Mouse (Mus musculus) lung, embryonic 16.5 days (tissue): ENCODE results near the gene Mavs. TPM values are rescaled to one million over a fixed set of nuclear protein-coding genes. Genes with fewer than 3 reads are reported as not detected.

ENCODE experiments used
- ATAC-seq: fragments of 200-750 bp; cut with Nextera tagmentation; 2 replicates; pipeline ENCODE4 v1.8.0; 2017; ENCODE audit warnings: low read depth, mild to moderate bottlenecking, moderate library complexity
- H3K27ac ChIP-seq: fragments of 300-500 bp; sonication (generic); 2 replicates; pipeline ENCODE4 v1.5.1; 2014; ENCODE audit warnings: mild to moderate bottlenecking, control low read depth, low read length
- H3K27me3 ChIP-seq: fragments of 300-500 bp; sonication (generic); 2 replicates; pipeline ENCODE4 v1.6.1; 2014; ENCODE audit warnings: low read depth, low read length, mixed read lengths; ENCODE audit not compliant: control insufficient read depth, insufficient read depth
- H3K36me3 ChIP-seq: fragments of 300-500 bp; sonication (generic); 2 replicates; pipeline ENCODE4 v1.6.1; 2014; ENCODE audit warnings: low read length; ENCODE audit not compliant: control insufficient read depth, insufficient read depth
- H3K4me1 ChIP-seq: fragments of 300-500 bp; sonication (generic); replicated peaks from 2 replicates; pipeline ENCODE4 v1.6.1; 2014; ENCODE audit warnings: low read length, mixed read lengths; ENCODE audit not compliant: control insufficient read depth, insufficient read depth
- H3K4me2 ChIP-seq: fragments of 300-500 bp; sonication (generic); 2 replicates; pipeline ENCODE4 v1.6.1; 2014; ENCODE audit warnings: low read depth, low read length, control low read depth
- H3K4me3 ChIP-seq: fragments of 300-500 bp; sonication (generic); 2 replicates; pipeline ENCODE4 v1.5.1; 2014; ENCODE audit warnings: mild to moderate bottlenecking, low read length, control low read depth
- H3K9ac ChIP-seq: fragments of 300-500 bp; sonication (generic); 2 replicates; pipeline ENCODE4 v1.6.1; 2014; ENCODE audit warnings: low read length, control low read depth
- H3K9me3 ChIP-seq: fragments of 300-500 bp; sonication (generic); 2 replicates; pipeline ENCODE4 v1.6.1; 2016; ENCODE audit warnings: low read length; ENCODE audit not compliant: control insufficient read depth
- WGBS: fragments of 180-500 bp; shearing (Covaris S2); extraction: QIAGEN DNeasy Blood & Tissue Kit; methylation state at CpG from one replicate; pipeline ENCODE4 v1.1.7; 2014; 5-methylcytosine and 5-hydroxymethylcytosine counted together
- polyA plus RNA-seq: library from polyadenylated mRNA; unstranded; fragments of >200 nt; fragmentation: Nextera tagmentation; extraction: Ambion mirVana; gene quantifications from 2 replicates; pipeline ENCODE4 v1.2.1, GENCODE M21; 2015

Gene Mavs
- polyA plus RNA-seq, 1 experiment from 2014 or later = 20.6 TPM

- Histone ChIP-seq H3K9me3 (no peaks in the 10 kb centered on the region), H3K9ac (no peak overlapping the region), H3K4me1 (peaks cover 5% of the 10 kb centered on the region; the same call in 1 of the 2 replicates), H3K36me3 (peaks cover 1% of the 10 kb centered on the region; the same call in 1 of the 2 replicates), H3K4me2 (peak overlapping the region; percentile 38), H3K27me3 (no peaks in the 10 kb centered on the region), H3K27ac (peak overlapping the region; percentile 69), H3K4me3 (no peak overlapping the region)
- WGBS = 14% methylated on average over 7 of the region's 7 CpGs
- peak; percentile 90 for ATAC-seq
Observed at GRCm38 (mm10) chr2:131253681-131254328, 19.9 kb downstream of the Mavs start.

GRCm38 (mm10) chr2:131254329-131254713 lies 20.5 kb downstream of the Mavs start:
- H3K9me3 ChIP-seq = no peaks in the 10 kb centered on the region
- H3K9ac ChIP-seq = no peak overlapping the region
- WGBS = 45% methylated on average over 2 of the region's 2 CpGs
- peak overlapping the region; percentile 38 for H3K4me2 ChIP-seq
- ATAC-seq = peak; percentile 67
- H3K36me3 ChIP-seq = no peaks in the 10 kb centered on the region
- H3K27me3 ChIP-seq = no peaks in the 10 kb centered on the region
- peaks cover 5% of the 10 kb centered on the region; the same call in 1 of the 2 replicates for H3K4me1 ChIP-seq
- H3K27ac ChIP-seq = peak overlapping the region; percentile 69
- H3K4me3 ChIP-seq = no peak overlapping the region

GRCm38 (mm10) chr2:131255738-131256137 lies 21.9 kb downstream of the Mavs start:
- Histone ChIP-seq H3K4me2 (no peak overlapping the region), H3K4me1 (peaks cover 10% of the 10 kb centered on the region), H3K9me3 (no peaks in the 10 kb centered on the region), H3K9ac (no peak overlapping the region), H3K4me3 (no peak overlapping the region), H3K27ac (no peak overlapping the region), H3K36me3 (no peaks in the 10 kb centered on the region), H3K27me3 (no peaks in the 10 kb centered on the region)
- ATAC-seq = no peak
- 56% methylated on average over 3 of the region's 3 CpGs for WGBS

- H3K27me3 ChIP-seq = no peaks in the 10 kb centered on the region
- no peak overlapping the region for H3K27ac ChIP-seq
- no peak overlapping the region for H3K4me3 ChIP-seq
- no peak overlapping the region for H3K4me2 ChIP-seq
- no peaks in the 10 kb centered on the region for H3K9me3 ChIP-seq
- H3K9ac ChIP-seq = no peak overlapping the region
- no peak for ATAC-seq
- peaks cover 16% of the 10 kb centered on the region for H3K4me1 ChIP-seq
- 72% methylated on average over 8 of the region's 8 CpGs for WGBS
- H3K36me3 ChIP-seq = no peaks in the 10 kb centered on the region
Observed at GRCm38 (mm10) chr2:131258693-131259092, 24.8 kb downstream of the Mavs start.

GRCm38 (mm10) chr2:131260544-131261307 lies 26.9 kb downstream of the Mavs start:
- Histone ChIP-seq H3K9me3 (no peaks in the 10 kb centered on the region), H3K4me1 (peaks cover 24% of the 10 kb centered on the region), H3K4me3 (no peak overlapping the region), H3K9ac (0 out of 2 replicates have a peak overlapping the region, but pooled peaks have one; percentile 18), H3K4me2 (no peak overlapping the region), H3K36me3 (no peaks in the 10 kb centered on the region), H3K27me3 (no peaks in the 10 kb centered on the region), H3K27ac (no peak overlapping the region)
- no peak for ATAC-seq
- WGBS = 25% methylated on average over 9 of the region's 9 CpGs

GRCm38 (mm10) chr2:131261481-131262212 lies 27.8 kb downstream of the Mavs start:
- peak; percentile 60 for ATAC-seq
- Histone ChIP-seq H3K36me3 (no peaks in the 10 kb centered on the region), H3K4me2 (peak overlapping the region; percentile 81), H3K9ac (peak overlapping the region; percentile 85), H3K27ac (peak overlapping the region; percentile 100), H3K9me3 (no peaks in the 10 kb centered on the region), H3K4me3 (peak overlapping the region; percentile 88), H3K4me1 (peaks cover 24% of the 10 kb centered on the region), H3K27me3 (no peaks in the 10 kb centered on the region)
- 1% methylated on average over 10 of the region's 10 CpGs for whole genome bisulfite sequencing

GRCm38 (mm10) chr2:131262213-131262672 lies 28.4 kb downstream of the Mavs start, which contains the start of gene Pank2:
Gene Pank2 (plus strand): TSS chr2:131262495.
- no peaks in the 10 kb centered on the region for H3K9me3 ChIP-seq
- H3K27me3 ChIP-seq = no peaks in the 10 kb centered on the region
- H3K4me3 ChIP-seq = peak within 1 kb of the TSS; percentile 88
- peak; percentile 99 for ATAC-seq
- WGBS = under 1% methylated on average over 46 of the region's 49 CpGs
- H3K4me2 ChIP-seq = peak within 1 kb of the TSS; percentile 81
- peaks cover 24% of the 10 kb centered on the region for H3K4me1 ChIP-seq
- H3K27ac ChIP-seq = peak within 1 kb of the TSS; percentile 100
- H3K9ac ChIP-seq = peak within 1 kb of the TSS; percentile 96
- no peaks in the 10 kb centered on the region for H3K36me3 ChIP-seq

GRCm38 (mm10) chr2:131262680-131263670 lies 29.1 kb downstream of the Mavs start:
- under 1% methylated on average over 39 of the region's 59 CpGs for WGBS
- Histone ChIP-seq H3K9ac (peak overlapping the region; percentile 96), H3K27me3 (no peaks in the 10 kb centered on the region), H3K36me3 (no peaks in the 10 kb centered on the region), H3K4me1 (peaks cover 24% of the 10 kb centered on the region), H3K4me3 (peak overlapping the region; percentile 88), H3K4me2 (peak overlapping the region; percentile 75), H3K27ac (peak overlapping the region; percentile 100), H3K9me3 (no peaks in the 10 kb centered on the region)
- peak; percentile 84 for ATAC-seq
